In genomic region chr16:38571481-38571880, GRCm38 (mm10) we compare ENCODE assay signal across 19 mouse cellular contexts. TPM values are rescaled to one million over a fixed set of nuclear protein-coding genes. Genes with fewer than 3 reads are reported as not detected.
DNase-seq lines count a peak whose midpoint lies in the region; ATAC-seq lines count a peak whose summit lies in the region.
"Had no signal": no experiment of that assay in that cellular context is flagged by ENCODE, and none has a peak within 500 bp of the region (broad histone marks: within the 10 kb centered on the region; RNA-seq: fewer than 3 reads in every experiment).

No protein-coding gene starts in this region.

- no peak overlapping the region for H3K4me3 ChIP-seq in heart, embryonic 11.5 days (ENCODE audit: low read depth, low read length)
- no peak overlapping the region for H3K4me3 ChIP-seq in midbrain, embryonic 11.5 days (ENCODE audit: low read depth, low read length)
- no peak overlapping the region for H3K4me3 ChIP-seq in midbrain, embryonic 13.5 days (replicated peaks)

- H3K27me3 ChIP-seq in heart, embryonic 11.5 days (ENCODE audit: control insufficient read depth, insufficient read depth, low read length): no peaks in the 10 kb centered on the region
- H3K27me3 ChIP-seq in midbrain, embryonic 11.5 days (ENCODE audit: control insufficient read depth, insufficient read depth, low read length): no peaks in the 10 kb centered on the region
- H3K27me3 ChIP-seq in midbrain, embryonic 13.5 days: no peaks in the 10 kb centered on the region
- H3K27me3 ChIP-seq: CH12.LX, Patski had no signal

- H3K4me2 ChIP-seq in heart, embryonic 11.5 days: no peak overlapping the region
- H3K4me2 ChIP-seq in midbrain, embryonic 11.5 days: no peak overlapping the region
- no peak overlapping the region for H3K4me2 ChIP-seq in midbrain, embryonic 13.5 days (replicated peaks)

- no peaks in the 10 kb centered on the region for H3K9me3 ChIP-seq in heart, embryonic 11.5 days (replicated peaks; ENCODE audit: control insufficient read depth, low read length)
- H3K9me3 ChIP-seq in midbrain, embryonic 11.5 days (ENCODE audit: control insufficient read depth, low read length): no peaks in the 10 kb centered on the region
- H3K9me3 ChIP-seq in midbrain, embryonic 13.5 days: no peaks in the 10 kb centered on the region
- H3K9me3 ChIP-seq: G1E had no signal

- H3K27ac ChIP-seq in heart, embryonic 11.5 days (ENCODE audit: low read depth, low read length): no peak overlapping the region
- no peak overlapping the region for H3K27ac ChIP-seq in midbrain, embryonic 11.5 days (ENCODE audit: low read depth, low read length)
- H3K27ac ChIP-seq in midbrain, embryonic 13.5 days: no peak overlapping the region

- no peak for ATAC-seq in heart, embryonic 11.5 days (replicated peaks; ENCODE audit: insufficient number of reproducible peaks, low FRiP score, low TSS enrichment)
- ATAC-seq in midbrain, embryonic 11.5 days (ENCODE audit: low FRiP score): no peak
- ATAC-seq in midbrain, embryonic 13.5 days: no peak
- ATAC-seq: activated CD4-positive, CD25-positive, alpha-beta regulatory T cell, adult 4 months; CD4-positive, CD25-positive, alpha-beta regulatory T cell, adult 4 months; Patski had no signal

- peak; percentile 81 for DNase-seq in heart, adult 11 months
- DNase-seq in midbrain, embryonic 11.5 days (ENCODE audit: low spot score, missing footprints): peak; percentile 64
- DNase-seq: adrenal gland, adult 2 months; adrenal gland, adult 8-10 months; adrenal gland, postnatal 10 days; adrenal gland, postnatal 14 days; adrenal gland, postnatal 25 days; adrenal gland, postnatal 36 days; B cell, adult 2 months; cerebellum, adult 11 months; cerebellum, adult 11-12 months; cerebellum, adult 18-20 months had no signal

- H3K9ac ChIP-seq in heart, embryonic 11.5 days (ENCODE audit: low read depth, low read length): no peak overlapping the region
- H3K9ac ChIP-seq in midbrain, embryonic 11.5 days (ENCODE audit: low read length): no peak overlapping the region
- H3K9ac ChIP-seq in midbrain, embryonic 13.5 days (replicated peaks): no peak overlapping the region

- no peaks in the 10 kb centered on the region for H3K4me1 ChIP-seq in heart, embryonic 11.5 days (ENCODE audit: control insufficient read depth, insufficient read depth, low read length)
- H3K4me1 ChIP-seq in midbrain, embryonic 11.5 days (ENCODE audit: control insufficient read depth, insufficient read depth, low read length): no peaks in the 10 kb centered on the region
- no peaks in the 10 kb centered on the region for H3K4me1 ChIP-seq in midbrain, embryonic 13.5 days (replicated peaks)

- H3K36me3 ChIP-seq in heart, embryonic 11.5 days (ENCODE audit: control insufficient read depth, insufficient read depth, low read length): peaks cover 17% of the 10 kb centered on the region; the same call in 1 of the 2 replicates
- peaks cover 18% of the 10 kb centered on the region for H3K36me3 ChIP-seq in midbrain, embryonic 11.5 days (ENCODE audit: control insufficient read depth, insufficient read depth, low read length)
- H3K36me3 ChIP-seq in midbrain, embryonic 13.5 days: peaks cover 63% of the 10 kb centered on the region

- 100% methylated on average over 3 of the region's 3 CpGs for WGBS in heart, embryonic 11.5 days (ENCODE audit: insufficient replicate concordance)
- WGBS in midbrain, embryonic 11.5 days: 95% methylated on average over 3 of the region's 3 CpGs
- WGBS in midbrain, embryonic 13.5 days: 94% methylated on average over 3 of the region's 3 CpGs

RNA-seq across cellular contexts. Expression of gene Tmem39a, which starts 13.0 kb away (rescaled TPM):
- 77.3 and 84.0 TPM in 2 replicates for polyA plus RNA-seq in heart, embryonic 11.5 days (2014; fragmentation: Nextera tagmentation; extraction: Ambion mirVana)
- 79.4 and 80.5 TPM in 2 replicates for polyA plus RNA-seq in midbrain, embryonic 11.5 days (2014; fragmentation: Nextera tagmentation; extraction: Ambion mirVana)
- polyA plus RNA-seq in midbrain, embryonic 13.5 days (2015; fragmentation: Nextera tagmentation; extraction: Ambion mirVana): 40.6 and 47.1 TPM in 2 replicates

RNA-seq across cellular contexts. Expression of gene Poglut1, which starts 21.4 kb away (rescaled TPM):
- polyA plus RNA-seq in heart, embryonic 11.5 days (2014; fragmentation: Nextera tagmentation; extraction: Ambion mirVana): 33.5 and 37.7 TPM in 2 replicates
- polyA plus RNA-seq in midbrain, embryonic 11.5 days (2014; fragmentation: Nextera tagmentation; extraction: Ambion mirVana): 68.4 and 75.9 TPM in 2 replicates
- 65.3 and 66.4 TPM in 2 replicates for polyA plus RNA-seq in midbrain, embryonic 13.5 days (2015; fragmentation: Nextera tagmentation; extraction: Ambion mirVana)

RNA-seq across cellular contexts. Expression of gene Timmdc1, which starts 49.0 kb away (rescaled TPM):
- 33.3 and 33.6 TPM in 2 replicates for polyA plus RNA-seq in heart, embryonic 11.5 days (2014; fragmentation: Nextera tagmentation; extraction: Ambion mirVana)
- polyA plus RNA-seq in midbrain, embryonic 11.5 days (2014; fragmentation: Nextera tagmentation; extraction: Ambion mirVana): 27.6 and 29.2 TPM in 2 replicates
- polyA plus RNA-seq in midbrain, embryonic 13.5 days (2015; fragmentation: Nextera tagmentation; extraction: Ambion mirVana): 41.3 and 42.5 TPM in 2 replicates
